Mouse (Mus musculus): ENCODE measurements around the gene Hnf1a.
"Not testable (repeated sequence)": the region's sequence is repeated elsewhere in the genome, so short reads cannot be mapped to it uniquely, and the experiment has no call there.

Hnf1a gene

GRCm38 (mm10) chr5:114945072-114945471 lies 25.8 kb downstream of the Hnf1a start:
- DNase-seq (ENCODE audit: low spot score in 2 of 2): no peak

GRCm38 (mm10) chr5:114942766-114943130 lies 28.1 kb downstream of the Hnf1a start:
- no peak for DNase-seq (ENCODE audit: low spot score in 2 of 2)

- DNase-seq (ENCODE audit: low spot score in 2 of 2): peak; percentile 83 to 85
Observed at GRCm38 (mm10) chr5:114942074-114942765, 28.7 kb downstream of the Hnf1a start, which contains the start of gene 2210016L21Rik. Gene 2210016L21Rik (plus strand): TSS chr5:114942158.

DNA sequence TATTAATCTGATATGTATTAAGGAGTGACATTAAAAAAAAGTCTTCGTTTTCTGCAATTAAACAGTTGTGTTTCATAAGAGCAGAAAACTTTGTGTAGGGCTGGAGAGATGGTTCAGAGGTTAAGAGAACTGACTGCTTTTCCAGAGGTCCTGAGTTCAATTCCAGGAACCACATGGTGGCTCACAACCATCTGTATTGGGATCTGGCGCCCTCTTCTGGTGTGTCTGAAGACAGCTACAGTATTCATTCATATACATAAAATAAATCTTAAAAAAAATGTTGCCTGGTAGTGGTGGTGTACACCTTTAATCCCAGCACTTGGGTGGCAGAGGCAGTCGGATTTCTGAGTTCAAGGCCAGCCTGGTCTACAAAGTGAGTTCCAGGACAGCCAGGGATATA lies 29.8 kb downstream of the Hnf1a start:
- DNase-seq (ENCODE audit: low spot score in 2 of 2): not testable (repeated sequence)

DNA sequence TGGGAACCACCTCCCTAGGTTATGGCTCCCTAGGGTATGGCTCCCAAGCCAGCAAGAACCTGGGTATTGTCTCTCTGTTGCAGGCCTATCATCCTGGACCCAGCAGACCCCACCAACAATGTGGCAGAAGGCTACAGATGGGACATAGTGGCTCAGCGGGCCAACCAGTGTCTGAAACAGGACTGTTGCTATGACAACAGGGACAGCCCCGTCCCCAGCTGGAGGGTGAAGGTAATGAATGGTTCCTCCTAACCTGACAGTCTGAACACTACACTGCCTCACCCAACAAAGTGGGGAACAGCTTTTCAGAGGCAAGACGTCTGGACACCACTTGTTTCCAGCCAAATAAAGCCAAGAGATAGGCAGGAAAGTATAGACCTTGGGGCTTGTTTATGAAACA lies 35.1 kb downstream of the Hnf1a start:
- DNase-seq (ENCODE audit: low spot score in 2 of 2): no peak

GRCm38 (mm10) chr5:114933206-114933605 lies 37.7 kb downstream of the Hnf1a start:
- no peak for DNase-seq (ENCODE audit: low spot score in 2 of 2)

- DNase-seq (ENCODE audit: low spot score in 2 of 2): no peak
Observed at GRCm38 (mm10) chr5:114931626-114932025, 39.3 kb downstream of the Hnf1a start.

GRCm38 (mm10) chr5:114926753-114927152 lies 44.1 kb downstream of the Hnf1a start:
- DNase-seq (ENCODE audit: low spot score in 2 of 2): no peak

DNA sequence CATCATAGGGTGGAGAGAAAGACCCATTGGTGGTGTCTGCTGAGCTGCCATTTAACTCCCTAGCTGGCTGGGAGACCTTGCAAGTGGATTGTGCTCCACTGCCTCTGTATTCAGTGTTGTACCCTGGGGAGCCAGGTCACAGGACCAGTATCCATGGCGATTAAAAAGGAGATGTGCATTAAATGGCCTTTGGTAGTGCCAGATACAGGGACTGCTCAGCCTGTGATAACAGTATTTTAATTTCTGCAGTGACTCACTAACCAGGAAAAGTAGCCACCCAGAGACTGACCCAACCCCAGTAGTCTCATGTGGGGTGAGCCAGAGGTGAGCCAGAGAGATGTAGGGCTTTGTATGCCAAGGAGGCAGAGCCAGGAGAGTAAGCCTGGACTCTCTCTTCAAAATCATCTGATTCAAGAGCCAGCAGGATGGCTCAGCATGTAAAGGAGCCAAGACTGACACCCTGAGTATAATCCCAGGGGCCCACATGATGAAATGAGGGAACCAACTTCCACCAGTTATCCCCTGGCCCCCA lies 44.7 kb downstream of the Hnf1a start:
- DNase-seq (ENCODE audit: low spot score in 2 of 2): no peak

DNA sequence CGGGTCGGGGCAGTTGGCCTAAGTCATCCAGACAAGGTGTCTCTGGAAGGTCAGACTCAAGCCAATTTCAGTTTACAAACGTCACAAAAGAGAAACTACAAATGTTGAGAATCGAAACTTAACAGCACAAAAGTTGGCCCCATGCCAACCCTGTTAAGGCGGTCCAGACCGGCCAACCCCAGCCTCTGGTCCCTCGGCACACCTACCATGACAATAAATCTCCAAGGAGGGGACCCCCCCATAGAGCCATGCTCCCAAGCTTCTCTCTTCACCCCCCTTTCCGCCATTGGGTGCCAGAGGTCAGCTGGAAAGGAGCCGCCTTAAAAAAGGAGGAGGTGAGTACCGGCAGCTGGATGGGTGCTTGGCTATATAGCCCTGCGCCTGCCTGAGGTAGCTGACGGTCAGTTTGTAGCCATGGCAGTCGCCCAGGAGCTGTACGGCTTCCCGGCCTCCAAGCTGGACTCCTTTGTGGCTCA lies 47.9 kb downstream of the Hnf1a start, which contains the start of gene Oasl1:
TSS of gene Oasl1 (plus strand) at position 243 of the 476 bp plus-strand sequence.
- DNase-seq (ENCODE audit: low spot score in 2 of 2): no peak

DNA sequence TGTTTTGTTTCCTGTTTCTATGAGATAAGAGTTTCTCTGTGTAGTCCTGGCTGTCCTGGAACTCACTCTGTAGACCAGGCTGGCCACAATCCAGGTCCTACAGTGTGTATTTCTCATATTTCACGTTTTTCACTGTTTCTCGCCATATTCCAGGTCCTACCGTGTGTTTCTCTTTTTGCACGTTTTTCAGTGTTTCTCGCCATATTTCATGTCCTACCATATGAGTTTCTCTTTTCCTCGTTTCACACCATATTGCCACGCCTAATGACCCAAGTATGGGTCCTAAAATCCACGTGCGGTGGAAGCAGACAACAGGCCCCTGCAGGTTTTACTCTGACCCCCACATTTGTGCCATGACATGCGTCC lies 48.5 kb downstream of the Hnf1a start:
- no peak for DNase-seq (ENCODE audit: low spot score in 2 of 2)

DNA sequence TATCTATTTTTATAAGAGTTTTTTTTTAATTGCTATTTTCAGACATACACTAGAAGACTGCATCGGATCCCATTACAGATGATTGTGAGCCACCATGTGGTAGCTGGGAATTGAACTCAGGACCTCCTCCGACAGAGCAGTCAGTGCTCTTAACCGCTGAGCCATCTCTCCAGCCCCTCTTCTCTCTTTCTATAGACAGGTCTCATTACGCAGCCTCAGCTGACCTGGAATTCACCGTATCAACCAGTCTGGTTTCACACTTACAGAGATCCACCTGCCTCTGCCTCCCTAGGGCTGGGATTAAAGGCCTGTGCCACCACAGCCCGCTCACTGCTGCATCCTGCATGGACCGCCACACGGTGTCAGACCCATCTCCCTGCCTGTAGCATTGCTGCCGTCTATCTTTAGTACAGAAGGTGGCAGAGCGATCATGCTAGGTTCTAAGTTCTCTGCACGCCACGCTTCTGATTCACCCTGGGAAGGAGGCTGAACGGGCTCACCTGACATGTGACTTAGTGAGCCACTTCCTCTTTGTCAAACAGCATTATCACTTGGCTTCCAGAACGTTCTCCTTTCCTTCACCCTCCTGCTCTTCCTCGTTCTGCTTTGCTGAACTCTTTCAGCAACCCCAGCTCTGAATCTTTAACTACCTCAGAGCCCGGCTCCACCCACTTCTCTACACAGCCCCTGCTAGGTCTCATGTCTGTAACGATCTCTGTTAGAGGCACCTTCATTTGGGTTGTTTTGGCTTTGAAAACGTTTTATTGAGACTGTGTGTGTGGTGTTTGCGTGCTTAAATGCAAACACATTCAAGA lies 49.1 kb downstream of the Hnf1a start:
- DNase-seq (ENCODE audit: low spot score in 2 of 2): peak; percentile 61 to 66

DNA sequence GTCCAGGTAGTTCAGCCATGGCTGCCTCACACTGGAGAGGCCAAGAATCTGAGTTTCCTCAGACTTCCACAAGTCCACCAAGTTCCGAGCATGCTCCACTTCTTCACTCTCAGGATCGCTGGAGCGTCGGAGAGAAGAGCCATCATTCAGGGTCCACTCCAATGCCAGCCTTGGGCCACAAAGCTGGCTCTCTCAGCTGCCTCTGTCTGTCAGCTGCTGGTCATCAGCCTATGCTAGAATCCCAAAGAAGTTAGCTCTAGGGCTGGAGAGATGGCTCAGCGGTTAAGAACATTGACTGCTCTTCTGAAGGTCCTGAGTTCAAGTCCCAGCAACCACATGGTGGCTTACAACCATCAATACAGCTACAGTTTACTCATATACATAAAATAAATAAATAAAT lies 53.5 kb downstream of the Hnf1a start:
- not testable (repeated sequence) for DNase-seq (ENCODE audit: low spot score in 2 of 2)

DNA sequence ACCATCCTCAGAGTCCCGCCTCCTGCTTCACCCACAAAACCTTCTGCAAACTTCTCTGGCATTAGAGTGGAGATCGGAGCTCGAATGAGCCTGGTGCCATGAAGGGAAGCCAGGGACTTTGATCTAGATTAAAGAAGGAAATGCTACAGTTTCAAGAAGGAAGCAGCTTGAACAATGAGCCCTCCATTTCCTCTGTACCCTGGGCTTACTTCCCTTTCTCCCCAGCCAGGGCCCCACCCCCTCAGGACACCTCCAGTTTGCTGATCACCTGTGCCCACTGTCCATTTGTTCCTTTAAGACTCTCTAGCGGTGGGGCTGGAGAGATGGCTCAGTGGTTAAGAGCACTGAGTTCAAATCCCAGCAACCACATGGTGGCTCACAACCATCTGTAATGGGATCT lies 54.1 kb downstream of the Hnf1a start:
- no peak for DNase-seq (ENCODE audit: low spot score in 2 of 2)

DNA sequence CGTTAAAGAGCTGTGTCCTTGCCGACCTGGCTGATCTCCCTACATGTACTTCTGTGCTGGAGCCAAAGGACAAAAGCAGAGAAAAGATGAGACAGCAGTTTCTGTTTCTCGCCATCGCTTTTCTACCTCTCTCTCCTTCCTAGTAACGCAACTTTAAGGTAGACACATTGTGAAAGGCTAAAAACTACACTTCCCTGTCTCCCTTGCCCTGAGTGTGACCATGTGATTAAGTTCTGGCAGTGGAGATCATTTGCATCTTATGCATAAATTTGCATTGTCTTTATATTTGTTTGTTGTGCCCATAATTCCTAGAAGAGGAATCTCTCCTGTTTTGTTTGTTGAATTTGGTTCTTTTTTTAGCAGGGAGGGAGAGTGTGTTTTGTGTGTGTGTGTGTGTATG lies 55.0 kb downstream of the Hnf1a start:
- DNase-seq (ENCODE audit: low spot score in 2 of 2): no peak

DNA sequence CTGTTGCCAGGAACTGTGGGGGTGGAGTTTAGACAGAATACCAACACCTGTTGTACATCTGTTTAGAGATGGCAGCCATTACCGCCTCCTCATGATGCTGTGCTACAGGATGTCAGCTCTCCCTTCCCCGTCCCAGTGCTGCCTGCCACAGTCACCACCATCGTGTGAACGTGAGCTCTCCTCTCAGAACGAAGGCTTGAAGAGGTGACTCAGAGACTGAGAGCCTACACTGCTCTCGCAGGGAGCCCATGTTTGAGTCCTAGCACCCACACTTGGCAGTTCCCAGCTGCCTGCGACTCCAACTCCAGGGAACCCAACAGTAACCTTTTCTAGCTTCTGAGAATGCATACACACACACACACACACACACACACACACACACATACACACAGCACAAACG lies 56.0 kb downstream of the Hnf1a start:
- peak in 1 of 2 experiments; percentile 11 for DNase-seq (ENCODE audit: low spot score in 2 of 2)

GRCm38 (mm10) chr5:114913686-114914085 lies 57.2 kb downstream of the Hnf1a start:
- DNase-seq (ENCODE audit: low spot score in 2 of 2): no peak

DNA sequence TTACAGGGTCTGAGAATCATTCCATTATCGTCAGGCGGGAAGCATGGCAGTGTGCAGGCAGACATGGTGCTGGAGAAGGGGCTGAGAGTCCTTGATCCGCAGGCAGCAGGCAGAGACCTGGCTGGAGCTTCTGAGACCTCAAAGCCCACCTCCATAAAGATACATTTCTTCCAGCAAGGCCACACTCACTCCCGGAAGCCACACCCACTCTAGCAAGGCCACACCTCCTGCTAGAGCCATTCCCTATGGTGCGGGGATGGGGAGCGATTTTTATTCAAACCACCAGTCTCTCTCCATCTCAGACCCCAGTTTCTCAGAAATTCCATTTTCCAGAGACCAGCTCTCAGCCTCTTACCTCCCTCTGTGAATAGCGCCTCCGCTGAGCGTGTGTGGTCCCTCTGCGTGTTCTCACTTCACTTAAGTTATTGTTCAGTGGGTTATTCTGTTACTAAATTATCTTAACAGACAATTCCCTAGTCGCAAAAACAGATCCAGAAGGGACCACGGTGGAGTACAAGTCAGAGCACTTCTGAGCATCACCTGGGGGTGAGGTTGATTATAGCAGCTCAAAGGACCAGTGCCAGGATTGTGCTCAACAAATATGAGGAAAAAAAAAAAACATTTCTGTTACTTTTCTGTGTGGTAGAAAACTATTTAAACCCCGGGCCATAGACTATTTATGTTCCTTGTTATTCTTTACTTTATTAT lies 62.1 kb downstream of the Hnf1a start:
- no peak for DNase-seq (ENCODE audit: low spot score in 2 of 2)

DNA sequence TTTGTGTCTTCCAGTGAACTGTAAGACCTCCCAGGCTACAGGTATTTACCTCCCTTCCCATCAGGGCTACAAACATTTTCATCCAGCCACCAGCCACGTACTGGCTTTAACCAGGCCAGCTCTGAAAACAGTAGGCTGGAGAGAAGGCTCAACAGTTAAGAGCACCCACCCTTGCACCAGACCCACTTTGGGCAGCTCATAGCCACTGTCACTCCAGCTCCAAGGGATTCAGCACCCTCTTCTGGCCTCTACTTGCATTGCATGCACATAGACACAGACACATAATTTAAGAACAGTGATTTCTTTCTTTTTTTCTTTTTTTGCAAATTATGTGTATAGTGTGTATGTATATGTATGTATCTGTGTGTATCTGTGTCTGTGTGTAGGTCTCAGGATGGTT lies 68.5 kb downstream of the Hnf1a start:
- DNase-seq (ENCODE audit: low spot score in 2 of 2): peak; percentile 9 to 50
